Mouse (Mus musculus): ENCODE measurements around the gene Abca4.
"Not testable (repeated sequence)": the region's sequence is repeated elsewhere in the genome, so short reads cannot be mapped to it uniquely, and the experiment has no call there.

GRCm38 (mm10) chr3:122226972-122227371 lies 182.7 kb downstream of the Abca4 start:
- TF ChIP-seq POLR2A (IDR thresholded peaks at IDR 0.05; ENCODE audit: control insufficient read depth, low read depth, low read length); CTCF (IDR thresholded peaks at IDR 0.05; ENCODE audit: control insufficient read depth, insufficient read depth, insufficient replicate concordance, low read depth, low read length): not testable (repeated sequence)
